Mouse (Mus musculus) v-Abl transformed pro-B cells (cell line): Measurements from ENCODE around the gene Mylk.

Source experiments
- in situ Hi-C, 2 experiments: fragments of 400-800 bp; cut with MboI; formaldehyde crosslinking; loops; one replicate each; pipeline ENCODE4 v1.15.1; 2025; ENCODE audit not compliant: unreplicated experiment in 2 of 2

Mylk gene

DNA sequence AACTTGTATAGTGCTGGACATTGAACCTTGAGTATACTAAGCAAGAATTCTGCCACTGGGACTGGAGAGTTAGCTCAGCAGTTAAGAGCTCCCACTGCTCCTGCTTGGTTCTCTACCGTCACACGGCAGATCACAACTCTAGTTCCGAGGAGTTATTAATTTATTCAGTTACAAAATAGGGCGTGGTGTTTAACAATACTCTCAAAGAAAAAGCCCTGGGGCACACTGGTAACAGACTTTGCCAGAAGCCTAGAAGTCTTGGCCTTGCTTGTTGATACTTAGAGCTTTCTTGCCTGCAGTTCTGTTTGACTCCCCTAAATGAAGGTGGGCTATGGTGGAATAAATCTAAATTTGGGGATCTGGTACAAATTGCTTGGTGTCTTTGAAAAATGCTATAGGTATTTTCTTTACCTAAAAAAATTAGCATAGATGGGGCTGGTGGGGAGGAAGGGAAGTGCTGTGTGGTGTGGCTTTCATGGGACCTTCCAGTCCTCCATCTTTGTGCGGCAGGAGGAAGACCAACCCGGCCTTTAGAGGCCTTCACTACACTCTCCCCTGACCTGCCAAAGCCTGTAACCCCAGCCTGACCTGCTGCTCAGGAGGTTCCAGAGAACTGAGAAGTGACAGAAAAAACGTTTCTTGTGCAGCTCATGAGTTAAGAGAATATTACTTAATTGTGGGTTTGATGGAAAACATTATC is 94.1 kb downstream of the Mylk start:
- in situ Hi-C loops = no loop called here

DNA sequence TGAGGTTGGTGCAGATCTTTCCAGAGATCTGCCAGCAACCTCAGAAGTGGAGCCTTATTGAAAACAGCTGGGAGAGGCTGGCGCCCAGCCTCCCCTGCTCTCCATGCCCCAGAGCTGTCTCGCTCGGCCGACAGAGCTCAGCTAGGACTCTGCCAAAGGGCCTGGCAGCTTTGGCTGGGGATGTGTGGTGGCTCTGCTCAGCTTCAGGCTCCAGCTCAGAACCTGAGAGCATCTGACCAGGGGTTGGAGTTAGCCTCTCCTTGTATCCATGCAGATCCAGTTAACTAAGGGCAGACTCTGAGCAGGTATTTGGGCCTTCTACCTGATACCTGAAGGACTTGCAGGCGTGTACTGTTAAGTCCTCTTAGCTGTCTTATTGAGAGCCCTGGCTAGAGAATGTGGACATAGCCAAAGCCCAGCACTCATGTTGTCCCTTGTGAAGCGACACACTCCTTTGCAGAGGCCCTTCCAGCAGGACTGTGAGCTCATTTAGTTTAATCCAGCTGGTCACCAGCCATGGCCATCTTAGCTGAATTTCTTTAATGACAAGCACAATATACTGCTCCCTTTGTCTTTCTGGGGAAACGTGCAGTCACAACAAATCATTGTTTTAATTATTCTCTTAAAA is 94.8 kb downstream of the Mylk start:
- in situ Hi-C loops = no loop called here

- in situ Hi-C loops = no loop called here
Observed at GRCm38 (mm10) chr16:34844783-34845182, 99.8 kb downstream of the Mylk start.

- in situ Hi-C loops = no loop called here
Observed at GRCm38 (mm10) chr16:34847638-34848037, 102.6 kb downstream of the Mylk start.

- in situ Hi-C loops = no loop called here
Observed at GRCm38 (mm10) chr16:34854066-34854465, 109.1 kb downstream of the Mylk start.

- in situ Hi-C loops = no loop called here
Observed at GRCm38 (mm10) chr16:34855136-34855535, 110.1 kb downstream of the Mylk start.

DNA sequence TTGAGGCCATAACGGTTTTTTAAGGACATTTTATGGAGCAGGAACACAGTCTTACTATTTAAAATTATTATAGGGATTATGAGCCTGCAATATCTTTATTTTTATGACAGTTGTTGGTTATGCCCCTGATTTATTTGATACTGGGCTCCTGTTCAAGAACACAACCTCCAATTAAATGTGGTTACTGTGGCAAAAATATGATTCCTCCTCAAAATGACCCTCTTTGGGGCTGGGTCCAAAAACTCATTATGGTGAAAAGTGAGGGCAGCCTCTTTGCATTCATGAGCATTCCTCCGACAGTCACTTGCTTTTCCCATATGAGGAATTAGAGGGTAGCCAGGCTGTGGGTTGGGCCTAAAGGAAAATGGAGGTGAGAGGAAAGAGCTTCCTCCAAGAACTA is 110.7 kb downstream of the Mylk start:
- in situ Hi-C loops = no loop called here

- in situ Hi-C loops = no loop called here
Observed at GRCm38 (mm10) chr16:34857631-34858030, 112.6 kb downstream of the Mylk start.

DNA sequence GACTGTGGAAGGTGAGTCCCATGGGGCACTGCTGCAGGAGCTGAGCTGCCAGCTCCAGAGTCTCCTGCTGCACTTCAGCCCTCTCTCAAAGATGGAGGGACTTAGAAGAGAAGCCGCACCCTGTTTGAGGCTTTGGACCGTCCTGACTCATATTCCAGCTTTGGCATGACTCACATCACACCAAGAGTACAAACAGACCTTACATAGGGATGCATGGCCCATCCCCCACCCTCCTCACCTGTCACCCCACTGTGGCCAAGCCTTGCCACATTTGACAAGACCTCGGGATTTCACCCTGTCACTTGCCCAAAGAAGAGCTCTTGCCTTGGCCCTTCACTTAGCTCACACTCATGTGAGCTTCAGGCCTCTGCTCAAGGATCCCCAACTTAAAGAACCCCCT is 115.8 kb downstream of the Mylk start:
- in situ Hi-C loops = loop anchor here in 1 of 2 experiments (10.0 kb wide), 1 partner anchor 196 kb away; no protein-coding TSS in a partner anchor

DNA sequence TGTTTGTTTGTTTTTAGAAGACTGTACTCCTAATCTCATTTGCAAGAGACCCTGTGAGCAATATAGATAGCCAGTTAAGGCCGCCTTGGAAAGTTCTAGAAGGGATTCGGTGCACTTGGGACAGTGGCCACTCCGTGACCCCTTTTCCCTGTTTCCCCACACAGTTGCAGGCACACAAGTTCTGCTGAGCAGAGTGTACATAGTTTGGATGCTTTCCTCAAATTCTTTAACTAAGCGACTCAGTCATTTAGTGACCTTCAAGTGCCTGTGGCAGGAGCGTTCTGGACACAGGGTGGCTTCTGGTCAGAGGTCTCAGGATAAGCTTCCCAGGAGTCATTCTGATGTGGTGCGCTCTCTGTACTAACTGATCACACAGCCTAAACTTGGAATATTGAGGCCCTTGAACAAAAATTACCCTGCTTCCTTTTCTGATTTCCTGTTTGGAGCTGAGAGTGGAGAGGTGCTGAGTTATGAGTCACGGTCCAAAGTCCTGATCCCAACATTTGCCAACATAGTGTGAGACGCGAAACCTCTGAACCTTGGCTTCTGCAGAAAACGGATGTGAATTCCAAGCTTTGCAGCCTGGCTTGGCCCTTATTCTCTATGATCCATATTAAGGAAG is 116.8 kb downstream of the Mylk start:
- in situ Hi-C loops = loop anchor here in 1 of 2 experiments (10.0 kb wide), 1 partner anchor 197 kb away; no protein-coding TSS in a partner anchor

- in situ Hi-C loops = loop anchor here in 1 of 2 experiments (10.0 kb wide), 1 partner anchor 201 kb away; no protein-coding TSS in a partner anchor
Observed at GRCm38 (mm10) chr16:34865373-34865772, 120.4 kb downstream of the Mylk start.

DNA sequence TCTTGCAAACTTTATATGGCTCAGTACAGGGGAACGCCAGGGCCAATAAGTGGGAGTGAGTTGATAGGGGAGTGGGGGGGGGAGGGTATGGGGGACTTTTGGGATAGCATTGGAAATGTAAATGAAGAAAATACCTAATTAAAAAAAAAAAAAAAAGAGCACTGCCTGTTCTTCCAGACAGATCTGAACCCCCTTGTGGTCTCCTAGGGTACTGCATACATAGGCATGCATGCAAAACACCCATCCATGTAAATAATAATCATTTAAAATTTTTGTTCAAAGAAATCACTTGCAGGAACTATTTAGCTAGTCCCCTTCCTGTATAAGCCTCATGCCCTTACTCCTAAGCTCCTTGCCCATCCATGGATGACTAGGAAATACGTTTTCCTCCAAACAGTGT is 122.2 kb downstream of the Mylk start:
- in situ Hi-C loops = loop anchor here in 1 of 2 experiments (10.0 kb wide), 1 partner anchor 202 kb away; no protein-coding TSS in a partner anchor

- in situ Hi-C loops = no loop called here
Observed at GRCm38 (mm10) chr16:34880031-34880778, 135.2 kb downstream of the Mylk start.

GRCm38 (mm10) chr16:34880815-34881214 is 135.8 kb downstream of the Mylk start:
- in situ Hi-C loops = no loop called here

GRCm38 (mm10) chr16:34887037-34887436 is 142.0 kb downstream of the Mylk start:
- in situ Hi-C loops = no loop called here

- in situ Hi-C loops = no loop called here
Observed at GRCm38 (mm10) chr16:34894016-34894415, 149.0 kb downstream of the Mylk start.

GRCm38 (mm10) chr16:34895916-34896315 is 150.9 kb downstream of the Mylk start:
- in situ Hi-C loops = no loop called here

DNA sequence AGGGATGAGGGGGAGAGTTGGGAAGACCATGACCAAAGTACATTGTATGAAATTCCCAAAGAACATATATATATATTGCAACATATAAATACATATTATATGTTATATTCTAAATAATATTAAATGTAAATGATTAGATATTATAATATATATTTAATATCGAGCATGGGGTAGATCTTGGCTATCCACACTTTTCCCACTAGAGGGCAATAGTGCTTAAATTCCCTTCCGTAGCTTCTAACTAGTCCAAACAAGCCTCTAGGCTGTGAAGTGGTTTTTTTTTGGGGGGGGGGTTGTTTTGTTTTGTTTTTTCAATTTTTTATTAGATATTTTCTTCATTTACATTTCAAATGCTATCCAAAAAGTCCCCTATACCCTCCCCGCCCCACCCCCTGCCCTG is 152.0 kb downstream of the Mylk start:
- in situ Hi-C loops = no loop called here

DNA sequence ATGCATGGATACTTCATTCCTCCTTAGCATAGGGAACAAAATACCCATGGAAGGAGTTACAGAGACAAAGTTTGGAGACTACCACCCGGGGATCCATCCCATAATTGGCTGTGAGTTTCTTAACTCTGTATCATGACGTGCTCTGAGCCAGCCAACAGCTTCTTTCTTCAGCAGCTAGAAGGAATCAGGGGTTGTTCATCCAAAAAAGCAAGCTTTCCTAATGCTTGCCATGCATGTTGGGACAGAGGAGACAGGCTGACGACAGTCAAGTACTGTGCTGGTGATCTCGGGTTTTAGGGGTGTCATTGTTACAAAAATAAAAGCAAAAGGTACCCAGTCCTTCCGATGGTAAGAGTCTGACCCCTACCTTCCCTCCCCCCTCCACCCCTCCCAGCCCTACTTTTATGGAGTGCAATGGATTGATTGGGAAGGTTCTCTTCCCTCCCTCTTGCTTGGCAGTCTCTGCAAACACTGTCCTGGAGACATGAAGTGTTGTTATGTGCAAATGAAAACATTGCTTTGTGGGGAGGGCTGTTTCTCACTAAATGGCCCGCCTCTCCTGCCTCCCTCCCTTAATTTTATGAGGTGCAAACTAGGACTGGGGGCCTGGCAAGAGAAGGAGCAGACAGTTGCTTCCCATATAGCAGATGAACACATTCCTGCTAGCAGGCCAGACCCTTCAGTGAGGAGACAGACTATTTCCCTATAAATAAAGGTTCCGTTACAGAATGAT is 153.2 kb downstream of the Mylk start:
- in situ Hi-C loops = no loop called here

GRCm38 (mm10) chr16:34899071-34899808 is 154.2 kb downstream of the Mylk start:
- in situ Hi-C loops = no loop called here
